9 mouse cellular contexts compared by ENCODE assay signal in genomic region chr15:7129944-7130287, GRCm38 (mm10). TPM values are rescaled to one million over a fixed set of nuclear protein-coding genes. Genes with fewer than 3 reads are reported as not detected.
A peak's percentile ranks its signal among the peaks of the same experiment; 100 is the strongest.
DNase-seq lines count a peak whose midpoint lies in the region; ATAC-seq lines count a peak whose summit lies in the region.
"Had no signal": no experiment of that assay in that cellular context is flagged by ENCODE, and none has a peak within 500 bp of the region (broad histone marks: within the 10 kb centered on the region; RNA-seq: fewer than 3 reads in every experiment).

No protein-coding gene starts in this region.

- peaks cover 4 to 39% of the 10 kb centered on the region in 2 experiments for H3K4me1 ChIP-seq in heart, embryonic 14.5 days (ENCODE audit: control insufficient read depth in 2 of 2, insufficient read depth in 2 of 2, low read length in 2 of 2)
- H3K4me1 ChIP-seq in hindbrain, embryonic 10.5 days (replicated peaks), result peaks cover 28% of the 10 kb centered on the region
- peaks cover 34% of the 10 kb centered on the region for H3K4me1 ChIP-seq in midbrain, embryonic 10.5 days

- intact Hi-C loops in heart, postnatal 10 days (cut with DNase I), result loop anchor here (5.0 kb wide), 1 partner anchor 83 kb away; no protein-coding TSS in a partner anchor

- peak overlapping the region; percentile 89 to 92 for H3K4me3 ChIP-seq in heart, embryonic 14.5 days (ENCODE audit: control insufficient read depth in 1 of 2, insufficient read depth in 1 of 2, low read depth in 1 of 2, low read length in 2 of 2)
- peak overlapping the region; percentile 63 for H3K4me3 ChIP-seq in hindbrain, embryonic 10.5 days
- peak overlapping the region; percentile 78 for H3K4me3 ChIP-seq in midbrain, embryonic 10.5 days

- no peaks in the 10 kb centered on the region for H3K9me3 ChIP-seq in heart, embryonic 14.5 days (ENCODE audit: control insufficient read depth, low read length)
- no peaks in the 10 kb centered on the region for H3K9me3 ChIP-seq in hindbrain, embryonic 10.5 days
- no peaks in the 10 kb centered on the region for H3K9me3 ChIP-seq in midbrain, embryonic 10.5 days (replicated peaks)

- no peak for ATAC-seq in heart, embryonic 14.5 days (ENCODE audit: insufficient number of reproducible peaks, insufficient read depth, low FRiP score, low read depth)
- no peak for ATAC-seq in monocyte, adult 5-6 weeks (replicated peaks; ENCODE audit: insufficient number of reproducible peaks, low FRiP score, low TSS enrichment, poor library complexity, severe bottlenecking)

- H3K9ac ChIP-seq in heart, embryonic 14.5 days (ENCODE audit: low read length), result peak overlapping the region; percentile 93

- H3K27me3 ChIP-seq in heart, embryonic 14.5 days (ENCODE audit: control insufficient read depth, insufficient read depth, low read length), result no peaks in the 10 kb centered on the region
- peaks cover 28% of the 10 kb centered on the region for H3K27me3 ChIP-seq in hindbrain, embryonic 10.5 days (ENCODE audit: insufficient read depth, poor library complexity, severe bottlenecking)
- H3K27me3 ChIP-seq in midbrain, embryonic 10.5 days (ENCODE audit: low read depth, poor library complexity, severe bottlenecking), result peaks cover 53% of the 10 kb centered on the region

- no peak for DNase-seq in heart, postnatal 10 days
- DNase-seq in R1 (ENCODE audit: low read depth, low spot score), result peak; percentile 67
- no peak for DNase-seq in hindbrain, embryonic 10.5 days (ENCODE audit: low spot score)
- no peak for DNase-seq in midbrain, embryonic 10.5 days (ENCODE audit: low spot score)
- DNase-seq in urinary bladder, postnatal 10 days (ENCODE audit: low spot score), result no peak
- DNase-seq in lung, adult 18-20 months, result no peak

- H3K27ac ChIP-seq in heart, embryonic 14.5 days (replicated peaks in 1 of 2; ENCODE audit: control insufficient read depth in 1 of 2, insufficient read depth in 1 of 2, low read depth in 2 of 2, low read length in 2 of 2), result peak overlapping the region; percentile 70 to 98
- H3K27ac ChIP-seq in hindbrain, embryonic 10.5 days, result peak overlapping the region; percentile 89
- peak overlapping the region; percentile 91 for H3K27ac ChIP-seq in midbrain, embryonic 10.5 days (replicated peaks)

- H3K36me3 ChIP-seq in heart, embryonic 14.5 days (ENCODE audit: control insufficient read depth, insufficient read depth, low read length), result no peaks in the 10 kb centered on the region; the same call in 1 of the 2 replicates
- H3K36me3 ChIP-seq in hindbrain, embryonic 10.5 days, result no peaks in the 10 kb centered on the region
- H3K36me3 ChIP-seq in midbrain, embryonic 10.5 days, result no peaks in the 10 kb centered on the region

- H3K4me2 ChIP-seq in heart, embryonic 14.5 days (ENCODE audit: low read length), result peak overlapping the region; percentile 89

- WGBS in heart, embryonic 14.5 days, result under 1% methylated on average over 16 of the region's 16 CpGs
- WGBS in hindbrain, embryonic 10.5 days, result under 1% methylated on average over 16 of the region's 16 CpGs
- WGBS in midbrain, embryonic 10.5 days, result under 1% methylated on average over 16 of the region's 16 CpGs

RNA-seq across cellular contexts. Expression of gene Lifr, which starts 39.5 kb away (rescaled TPM):
- 33.4 and 36.4 TPM in 2 replicates for polyA plus RNA-seq in heart, embryonic 14.5 days (2014; fragmentation: Nextera tagmentation; extraction: Ambion mirVana)
- 10 to 100 TPM; 50.2 to 54.0 TPM for total RNA-seq in heart, postnatal 10 days (2021)
- polyA plus RNA-seq in hindbrain, embryonic 10.5 days (2016; fragmentation: Nextera tagmentation; extraction: Ambion mirVana), result 11.0 and 13.4 TPM in 2 replicates
- 10.0 and 10.1 TPM in 2 replicates for polyA plus RNA-seq in midbrain, embryonic 10.5 days (2016; fragmentation: Nextera tagmentation; extraction: Ambion mirVana)
- total RNA-seq in monocyte, adult 5-6 weeks (2017), result 4.9 to 11.3 TPM (median 10.7 TPM) in 3 replicates
- total RNA-seq: MEL had no signal
